Mouse (Mus musculus) stomach, embryonic 16.5 days (tissue): ENCODE measurements around the gene Nme3. TPM values are rescaled to one million over a fixed set of nuclear protein-coding genes. Genes with fewer than 3 reads are reported as not detected.

ENCODE experiments used
- ATAC-seq: fragments of 200-750 bp; cut with Nextera tagmentation; 2 replicates; pipeline ENCODE4 v1.8.0; 2017; ENCODE audit warnings: moderate number of reproducible peaks, moderate TSS enrichment; ENCODE audit not compliant: insufficient read depth, low FRiP score
- H3K27ac ChIP-seq: fragments of 300-500 bp; sonication (generic); 2 replicates; pipeline ENCODE4 v1.5.1; 2014; ENCODE audit warnings: low read length
- H3K27me3 ChIP-seq: fragments of 300-500 bp; sonication (generic); 2 replicates; pipeline ENCODE4 v1.6.1; 2014; ENCODE audit warnings: low read length, control low read depth, mixed read lengths; ENCODE audit not compliant: control insufficient read depth, insufficient read depth
- H3K36me3 ChIP-seq: fragments of 300-500 bp; sonication (generic); 2 replicates; pipeline ENCODE4 v1.6.1; 2014; ENCODE audit warnings: low read length; ENCODE audit not compliant: control insufficient read depth, insufficient read depth
- H3K4me1 ChIP-seq: fragments of 300-500 bp; sonication (generic); 2 replicates; pipeline ENCODE4 v1.6.1; 2014; ENCODE audit warnings: low read length, control low read depth, mixed read lengths; ENCODE audit not compliant: control insufficient read depth, insufficient read depth
- H3K4me2 ChIP-seq: fragments of 300-500 bp; sonication (generic); 2 replicates; pipeline ENCODE4 v1.6.1; 2014; ENCODE audit warnings: low read depth, low read length, mixed read lengths
- H3K4me3 ChIP-seq: fragments of 300-500 bp; sonication (generic); replicated peaks from 2 replicates; pipeline ENCODE4 v1.5.1; 2014; ENCODE audit warnings: mild to moderate bottlenecking, low read length
- H3K9ac ChIP-seq: fragments of 300-500 bp; sonication (generic); 2 replicates; pipeline ENCODE4 v1.6.1; 2014; ENCODE audit warnings: low read length
- H3K9me3 ChIP-seq: fragments of 300-500 bp; sonication (generic); replicated peaks from 2 replicates; pipeline ENCODE4 v1.6.1; 2016; ENCODE audit warnings: low read length, control low read depth; ENCODE audit not compliant: control insufficient read depth
- WGBS: fragments of 180-500 bp; shearing (Covaris S2); extraction: QIAGEN DNeasy Blood & Tissue Kit; methylation state at CpG from one replicate; pipeline ENCODE4 v1.1.7; 2014; 5-methylcytosine and 5-hydroxymethylcytosine counted together
- polyA plus RNA-seq: library from polyadenylated mRNA; unstranded; fragments of >200 nt; fragmentation: Nextera tagmentation; extraction: Ambion mirVana; gene quantifications from 2 replicates; pipeline ENCODE4 v1.2.1, GENCODE M21; 2015

Nme3 gene
- polyA plus RNA-seq, 1 experiment from 2014 or later, result 64.8 TPM

- no peaks in the 10 kb centered on the region for H3K9me3 ChIP-seq
- no peak overlapping the region for H3K27ac ChIP-seq
- no peak overlapping the region for H3K9ac ChIP-seq
- no peak overlapping the region for H3K4me2 ChIP-seq
- WGBS, result 89% methylated on average over 13 of the region's 13 CpGs
- H3K4me1 ChIP-seq, result no peaks in the 10 kb centered on the region
- H3K36me3 ChIP-seq, result peaks cover 5% of the 10 kb centered on the region; the same call in 1 of the 2 replicates
- H3K4me3 ChIP-seq, result no peak overlapping the region
- no peaks in the 10 kb centered on the region for H3K27me3 ChIP-seq
- no peak for ATAC-seq
These were observed 39.7 kb upstream of the Nme3 start for GRCm38 (mm10) chr17:24856589-24856988.

GRCm38 (mm10) chr17:24857831-24858470 is 38.3 kb upstream of the Nme3 start:
- WGBS, result 82% methylated on average over 8 of the region's 8 CpGs
- no peak overlapping the region for H3K27ac ChIP-seq
- no peak overlapping the region for H3K4me3 ChIP-seq
- no peak overlapping the region for H3K4me2 ChIP-seq
- H3K36me3 ChIP-seq, result peaks cover 7% of the 10 kb centered on the region; the same call in 1 of the 2 replicates
- no peak for ATAC-seq
- no peaks in the 10 kb centered on the region for H3K27me3 ChIP-seq
- no peaks in the 10 kb centered on the region for H3K9me3 ChIP-seq
- no peak overlapping the region for H3K9ac ChIP-seq
- H3K4me1 ChIP-seq, result no peaks in the 10 kb centered on the region

GRCm38 (mm10) chr17:24858967-24859366 is 37.3 kb upstream of the Nme3 start:
- Histone ChIP-seq H3K4me1 (no peaks in the 10 kb centered on the region), H3K27me3 (no peaks in the 10 kb centered on the region), H3K4me3 (no peak overlapping the region), H3K9ac (no peak overlapping the region), H3K36me3 (peaks cover 7% of the 10 kb centered on the region; the same call in 1 of the 2 replicates), H3K9me3 (no peaks in the 10 kb centered on the region), H3K4me2 (no peak overlapping the region), H3K27ac (no peak overlapping the region)
- ATAC-seq, result no peak
- WGBS, result 82% methylated on average over 6 of the region's 6 CpGs

GRCm38 (mm10) chr17:24860076-24860475 is 36.2 kb upstream of the Nme3 start:
- Histone ChIP-seq H3K36me3 (peaks cover 7% of the 10 kb centered on the region; the same call in 1 of the 2 replicates), H3K27me3 (no peaks in the 10 kb centered on the region), H3K4me1 (no peaks in the 10 kb centered on the region), H3K9me3 (no peaks in the 10 kb centered on the region), H3K4me3 (no peak overlapping the region), H3K27ac (no peak overlapping the region), H3K4me2 (no peak overlapping the region), H3K9ac (no peak overlapping the region)
- no peak for ATAC-seq
- 92% methylated on average over 8 of the region's 8 CpGs for WGBS

- 94% methylated on average over 3 of the region's 3 CpGs for WGBS
- Histone ChIP-seq H3K36me3 (peaks cover 7% of the 10 kb centered on the region; the same call in 1 of the 2 replicates), H3K4me2 (no peak overlapping the region), H3K9ac (no peak overlapping the region), H3K4me1 (no peaks in the 10 kb centered on the region), H3K27me3 (no peaks in the 10 kb centered on the region), H3K9me3 (no peaks in the 10 kb centered on the region), H3K4me3 (no peak overlapping the region), H3K27ac (no peak overlapping the region)
- no peak for ATAC-seq
These were observed 34.5 kb upstream of the Nme3 start for GRCm38 (mm10) chr17:24861785-24862184.

- no peaks in the 10 kb centered on the region for H3K27me3 ChIP-seq
- no peak within 1 kb of the TSS for H3K4me3 ChIP-seq
- H3K4me2 ChIP-seq, result no peak within 1 kb of the TSS
- no peak within 1 kb of the TSS for H3K27ac ChIP-seq
- H3K9ac ChIP-seq, result no peak within 1 kb of the TSS
- no peaks in the 10 kb centered on the region for H3K9me3 ChIP-seq
- WGBS, result 87% methylated on average over 8 of the region's 8 CpGs
- no peak for ATAC-seq
- no peaks in the 10 kb centered on the region for H3K4me1 ChIP-seq
- peaks cover 7% of the 10 kb centered on the region; the same call in 1 of the 2 replicates for H3K36me3 ChIP-seq
These were observed 30.5 kb upstream of the Nme3 start, which contains the start of gene Igfals for GRCm38 (mm10) chr17:24865776-24866175. Igfals (plus strand) TSS chr17:24865997.

- H3K27ac ChIP-seq, result no peak overlapping the region
- no peak overlapping the region for H3K4me2 ChIP-seq
- H3K36me3 ChIP-seq, result no peaks in the 10 kb centered on the region
- H3K9me3 ChIP-seq, result no peaks in the 10 kb centered on the region
- no peak overlapping the region for H3K9ac ChIP-seq
- H3K4me3 ChIP-seq, result no peak overlapping the region
- 90% methylated on average over 10 of the region's 10 CpGs for WGBS
- no peaks in the 10 kb centered on the region for H3K4me1 ChIP-seq
- no peaks in the 10 kb centered on the region for H3K27me3 ChIP-seq
- no peak for ATAC-seq
These were observed 28.4 kb upstream of the Nme3 start for GRCm38 (mm10) chr17:24867914-24868313.

- ATAC-seq, result no peak
- Histone ChIP-seq H3K4me1 (peaks cover 6% of the 10 kb centered on the region; the same call in 1 of the 2 replicates), H3K9me3 (no peaks in the 10 kb centered on the region), H3K9ac (no peak overlapping the region), H3K4me2 (no peak overlapping the region), H3K27me3 (no peaks in the 10 kb centered on the region), H3K27ac (no peak overlapping the region), H3K4me3 (no peak overlapping the region), H3K36me3 (no peaks in the 10 kb centered on the region)
- WGBS, result 46% methylated on average over 4 of the region's 4 CpGs
These were observed 22.4 kb upstream of the Nme3 start for GRCm38 (mm10) chr17:24873695-24874404.

GRCm38 (mm10) chr17:24874405-24874745 is 21.9 kb upstream of the Nme3 start:
- peaks cover 6% of the 10 kb centered on the region; the same call in 1 of the 2 replicates for H3K4me1 ChIP-seq
- H3K9me3 ChIP-seq, result no peaks in the 10 kb centered on the region
- 56% methylated on average over 1 of the region's 1 CpGs for WGBS
- H3K4me3 ChIP-seq, result no peak overlapping the region
- no peak overlapping the region for H3K9ac ChIP-seq
- no peak overlapping the region for H3K27ac ChIP-seq
- H3K36me3 ChIP-seq, result no peaks in the 10 kb centered on the region
- no peaks in the 10 kb centered on the region for H3K27me3 ChIP-seq
- no peak for ATAC-seq
- H3K4me2 ChIP-seq, result no peak overlapping the region
